Mouse (Mus musculus): ENCODE data around the gene Cdh23. TPM values are rescaled to one million over a fixed set of nuclear protein-coding genes. Genes with fewer than 3 reads are reported as not detected.
"Not testable (repeated sequence)": the region's sequence is repeated elsewhere in the genome, so short reads cannot be mapped to it uniquely, and the experiment has no call there.

The Cdh23 gene
- polyA plus RNA-seq (2016; fragmentation: Nextera tagmentation; extraction: Ambion mirVana): 0.19 and 0.23 TPM in 2 replicates

DNA sequence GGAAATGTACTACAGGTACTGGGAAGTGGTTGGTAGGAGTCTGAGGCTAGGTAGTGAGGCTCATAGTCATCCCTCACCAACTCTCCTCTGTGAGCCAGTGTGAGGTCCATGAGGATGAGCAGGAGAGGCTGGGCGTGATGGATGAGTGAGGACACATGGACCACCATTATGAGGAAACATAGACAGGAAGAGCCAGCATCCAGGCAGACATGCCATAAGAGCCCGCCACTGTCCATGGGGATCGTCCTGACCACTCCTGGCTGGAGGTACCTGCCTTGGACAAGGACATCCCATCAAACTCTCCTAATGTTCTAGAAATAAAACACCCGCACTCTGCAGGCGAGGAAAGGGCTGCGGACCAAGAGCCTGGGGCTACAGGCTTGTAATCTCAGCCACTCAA, at the start of gene Cdh23:
TSS of gene Cdh23 (minus strand) at position 101 of the 400 bp plus-strand sequence.
- Histone ChIP-seq H3K27me3 (replicated peaks) (peaks cover 14% of the 10 kb centered on the region), H3K4me1 (no peaks in the 10 kb centered on the region), H3K36me3 (no peaks in the 10 kb centered on the region), H3K27ac (no peak within 1 kb of the TSS), H3K4me3 (no peak within 1 kb of the TSS), H3K9me3 (replicated peaks) (no peaks in the 10 kb centered on the region), H3K9ac (no peak within 1 kb of the TSS), H3K4me2 (no peak within 1 kb of the TSS)
- 69% methylated on average over 6 of the region's 6 CpGs for WGBS (ENCODE audit: insufficient replicate concordance)
- ATAC-seq: no peak

DNA sequence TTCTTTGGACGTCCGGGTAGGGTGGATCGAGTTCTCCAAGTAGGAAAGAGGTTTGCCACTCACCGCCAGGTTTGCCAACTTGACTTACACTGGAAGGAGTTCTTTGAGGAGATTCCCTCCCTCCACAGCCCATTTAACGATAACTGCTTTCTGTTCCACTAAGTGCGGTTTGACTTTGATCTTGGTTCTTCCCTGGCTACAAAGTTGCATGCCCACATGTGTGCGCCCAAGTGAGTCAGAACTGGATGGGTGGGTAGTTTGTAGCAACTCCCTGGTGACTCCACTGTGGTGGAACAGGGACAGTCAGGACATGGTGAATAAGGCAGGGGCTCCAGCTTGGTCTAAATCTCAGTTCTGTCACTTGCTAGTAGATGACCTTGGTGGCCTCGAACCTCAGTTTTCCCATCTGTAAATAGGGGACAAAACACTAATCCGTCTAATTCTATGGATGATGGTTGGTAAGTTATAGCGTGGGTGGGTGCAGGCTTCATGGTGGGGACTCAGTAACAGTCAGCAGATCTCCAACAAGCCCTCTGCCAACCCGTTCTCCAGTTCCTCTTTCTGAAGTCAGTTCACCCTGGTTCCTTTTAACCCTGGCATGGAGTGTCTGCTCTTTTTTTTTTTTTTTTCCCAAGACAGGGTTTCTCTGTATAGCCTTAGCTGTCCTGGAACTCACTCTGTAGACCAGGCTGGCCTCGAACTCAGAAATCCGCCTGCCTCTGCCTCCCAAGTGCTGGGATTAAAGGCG, 48.4 kb upstream of the Cdh23 start:
- Histone ChIP-seq H3K9me3 (replicated peaks) (no peaks in the 10 kb centered on the region), H3K27me3 (replicated peaks) (no peaks in the 10 kb centered on the region), H3K4me2 (no peak overlapping the region), H3K4me3 (no peak overlapping the region), H3K4me1 (no peaks in the 10 kb centered on the region), H3K9ac (no peak overlapping the region), H3K36me3 (0 out of 2 replicates have a peak, but pooled peaks cover 3% of the 10 kb centered on the region), H3K27ac (no peak overlapping the region)
- no peak for ATAC-seq
- WGBS (ENCODE audit: insufficient replicate concordance): 72% methylated on average over 14 of the region's 14 CpGs

DNA sequence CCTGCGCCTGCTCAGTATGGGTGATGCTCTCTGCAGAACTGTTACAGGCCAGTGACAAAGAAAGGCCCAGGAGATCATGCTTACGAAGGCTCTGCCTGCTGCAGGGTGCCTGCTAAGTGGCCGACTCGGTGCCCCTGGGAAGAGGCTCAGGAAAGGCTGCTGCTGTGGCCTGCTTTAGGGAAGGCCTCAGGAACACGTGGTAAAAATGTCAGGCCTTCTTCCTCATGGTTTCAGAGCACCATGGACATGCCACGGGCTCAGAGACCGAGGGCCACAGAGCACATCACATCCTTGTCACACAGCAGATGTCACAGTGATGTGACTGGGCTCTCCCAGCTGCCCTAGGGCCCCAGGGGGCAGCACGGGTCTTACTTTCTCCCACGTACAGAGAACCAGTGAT, 47.4 kb upstream of the Cdh23 start:
- WGBS (ENCODE audit: insufficient replicate concordance): 57% methylated on average over 9 of the region's 9 CpGs
- H3K27me3 ChIP-seq (replicated peaks): no peaks in the 10 kb centered on the region
- H3K27ac ChIP-seq: no peak overlapping the region
- no peak overlapping the region for H3K9ac ChIP-seq
- H3K36me3 ChIP-seq: 0 out of 2 replicates have a peak, but pooled peaks cover 3% of the 10 kb centered on the region
- no peak overlapping the region for H3K4me2 ChIP-seq
- no peak overlapping the region for H3K4me3 ChIP-seq
- no peak for ATAC-seq
- no peaks in the 10 kb centered on the region for H3K9me3 ChIP-seq (replicated peaks)
- no peaks in the 10 kb centered on the region for H3K4me1 ChIP-seq

DNA sequence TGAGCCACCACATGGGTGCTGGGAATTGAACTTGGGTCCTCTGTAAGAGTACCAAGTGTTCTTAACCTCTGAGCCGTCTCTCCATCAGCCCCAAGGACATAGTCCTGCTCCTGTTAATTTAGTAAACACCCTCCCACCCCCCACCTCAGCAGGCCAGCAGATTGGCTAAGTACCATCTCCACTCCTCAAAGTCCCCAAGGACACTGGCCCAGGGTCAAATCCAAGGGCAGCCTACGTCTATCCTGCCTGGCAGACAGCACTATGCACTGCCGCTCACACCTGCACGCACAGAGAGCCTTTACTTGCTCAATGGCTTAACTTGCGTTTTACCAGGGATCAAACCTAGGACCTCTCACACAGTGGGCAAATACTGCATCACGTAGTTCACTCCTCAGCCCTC, 46.7 kb upstream of the Cdh23 start:
- no peak overlapping the region for H3K27ac ChIP-seq

DNA sequence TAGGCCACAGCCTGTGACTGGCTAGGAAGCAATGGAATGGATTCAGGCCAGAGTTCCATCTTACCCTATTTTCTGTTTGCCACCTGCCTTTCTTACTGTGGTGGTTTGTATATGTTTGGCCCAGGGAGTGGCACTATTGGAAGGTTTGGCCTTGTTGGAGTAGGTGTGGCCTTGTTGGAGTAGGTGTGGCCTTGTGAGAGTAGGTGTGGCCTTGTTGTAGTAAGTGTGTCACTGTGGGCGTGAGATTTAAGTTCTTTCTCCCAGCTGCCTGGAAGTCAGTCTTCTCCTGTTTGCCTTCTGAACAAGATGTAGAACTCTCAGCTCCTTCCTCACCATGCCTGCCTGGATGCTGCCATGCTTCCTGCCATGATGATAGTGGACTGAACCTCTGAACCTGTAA, 46.0 kb upstream of the Cdh23 start:
- not testable (repeated sequence) for ATAC-seq; H3K27ac ChIP-seq; H3K9ac ChIP-seq; H3K4me3 ChIP-seq; H3K9me3 ChIP-seq (replicated peaks); H3K27me3 ChIP-seq (replicated peaks); H3K4me2 ChIP-seq; H3K36me3 ChIP-seq; H3K4me1 ChIP-seq
- WGBS (ENCODE audit: insufficient replicate concordance): 54% methylated on average over 1 of the region's 1 CpGs

More for the DNA sequence above, 46.7 kb upstream of the Cdh23 start:
- 73% methylated on average over 6 of the region's 6 CpGs for WGBS (ENCODE audit: insufficient replicate concordance)
- H3K4me2 ChIP-seq: no peak overlapping the region
- no peaks in the 10 kb centered on the region for H3K27me3 ChIP-seq (replicated peaks)
- H3K9ac ChIP-seq: no peak overlapping the region
- H3K4me3 ChIP-seq: no peak overlapping the region
- no peak for ATAC-seq
- no peaks in the 10 kb centered on the region for H3K9me3 ChIP-seq (replicated peaks)
- H3K4me1 ChIP-seq: no peaks in the 10 kb centered on the region
- H3K36me3 ChIP-seq: 0 out of 2 replicates have a peak, but pooled peaks cover 3% of the 10 kb centered on the region

DNA sequence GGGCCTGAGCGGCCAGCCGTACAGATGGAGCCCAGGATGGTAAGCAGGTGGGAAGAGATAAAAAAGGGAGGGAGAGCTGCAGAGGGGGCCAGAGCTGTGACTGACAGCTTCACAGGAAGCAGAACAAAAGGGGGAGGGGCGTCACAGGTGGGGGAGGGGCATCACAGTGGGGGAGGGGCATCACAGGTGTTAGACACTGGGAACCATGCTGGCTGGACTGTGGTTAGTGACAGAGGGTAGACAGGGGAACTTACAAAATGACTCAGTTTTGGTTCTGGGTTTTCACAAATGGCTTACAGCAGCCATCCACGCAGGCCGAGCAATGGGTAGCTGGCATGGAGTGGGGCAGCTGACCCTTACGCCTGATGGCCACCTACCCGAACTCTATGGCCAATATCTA, 45.1 kb upstream of the Cdh23 start:
- 58% methylated on average over 7 of the region's 7 CpGs for WGBS (ENCODE audit: insufficient replicate concordance)
- H3K27me3 ChIP-seq (replicated peaks): no peaks in the 10 kb centered on the region
- no peak overlapping the region for H3K27ac ChIP-seq

DNA sequence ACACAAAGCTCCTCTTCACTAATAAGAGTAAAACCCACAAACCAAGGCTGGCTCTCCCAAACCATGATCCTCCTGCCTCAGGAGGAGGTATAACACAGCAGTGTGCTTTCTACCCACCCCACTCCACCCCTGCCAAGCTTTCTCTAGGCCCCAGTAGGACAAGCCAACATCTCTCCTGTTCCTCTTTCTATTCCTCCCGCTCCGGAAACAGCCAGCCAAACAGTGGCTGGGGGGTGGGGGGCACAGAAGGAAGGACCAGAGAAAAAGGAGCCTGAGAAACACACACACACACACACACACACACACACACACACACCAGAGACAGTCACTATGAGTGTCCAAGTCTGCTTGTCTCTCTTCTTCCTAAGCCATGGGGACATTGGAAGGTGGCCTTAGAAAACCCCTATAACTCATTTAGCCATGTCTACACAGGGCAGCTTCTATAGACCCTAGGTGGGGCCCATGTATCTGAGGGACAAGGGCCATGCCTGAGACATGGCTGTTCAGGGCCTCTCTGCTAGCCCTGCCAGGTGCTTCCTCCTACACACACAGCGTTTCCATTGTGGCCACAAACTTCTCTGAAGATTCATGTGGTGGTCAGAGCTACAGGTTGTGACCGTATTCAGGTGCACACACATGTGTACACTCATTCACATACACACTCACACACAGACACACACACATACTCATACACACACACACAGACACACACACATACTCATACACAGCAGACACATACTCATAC, 43.5 kb upstream of the Cdh23 start:
- no peak for ATAC-seq
- 48% methylated on average over 4 of the region's 4 CpGs for WGBS (ENCODE audit: insufficient replicate concordance)

More for the DNA sequence above, 45.1 kb upstream of the Cdh23 start:
- ATAC-seq: no peak
- no peaks in the 10 kb centered on the region for H3K9me3 ChIP-seq (replicated peaks)
- H3K4me3 ChIP-seq: no peak overlapping the region
- H3K4me1 ChIP-seq: no peaks in the 10 kb centered on the region
- H3K36me3 ChIP-seq: 0 out of 2 replicates have a peak, but pooled peaks cover 3% of the 10 kb centered on the region
- no peak overlapping the region for H3K4me2 ChIP-seq
- no peak overlapping the region for H3K9ac ChIP-seq

DNA sequence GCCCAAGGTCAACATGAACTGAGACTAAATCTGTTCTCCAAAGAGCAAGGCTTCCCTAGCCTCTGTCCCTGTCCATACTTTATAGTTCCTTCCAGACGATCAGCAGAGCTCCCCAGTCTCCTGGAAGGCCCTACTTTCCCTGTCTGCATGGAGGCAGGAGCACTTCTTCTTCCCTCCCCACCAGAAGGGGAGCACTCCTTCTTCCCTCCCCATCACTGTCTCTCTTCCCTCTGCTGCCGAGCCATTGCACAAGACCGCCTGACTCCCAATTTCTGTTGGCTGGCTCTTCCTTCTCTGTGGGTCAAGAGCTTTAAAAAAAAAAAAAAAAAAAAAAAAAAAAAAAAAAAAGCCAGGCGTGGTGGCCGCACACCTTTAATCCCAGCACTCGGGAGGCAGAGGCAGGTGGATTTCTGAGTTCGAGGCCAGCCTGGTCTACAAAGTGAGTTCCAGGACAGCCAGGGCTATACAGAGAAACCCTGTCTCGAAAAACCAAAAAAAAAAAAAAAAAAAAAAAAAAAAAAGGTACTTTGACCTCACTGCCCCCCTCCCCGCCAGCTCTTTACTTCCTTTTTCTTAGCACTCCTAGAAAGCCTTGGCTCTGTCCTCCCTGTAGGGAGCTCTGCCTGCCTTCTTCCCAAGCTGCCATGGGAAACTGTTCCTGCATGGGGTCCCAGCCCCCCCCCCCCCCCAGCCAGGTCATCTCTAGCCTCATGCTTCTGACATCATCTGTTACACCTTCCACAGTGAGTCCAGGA, 41.8 kb upstream of the Cdh23 start:
- no peaks in the 10 kb centered on the region for H3K9me3 ChIP-seq (replicated peaks)
- no peak overlapping the region for H3K9ac ChIP-seq
- no peak overlapping the region for H3K4me3 ChIP-seq
- no peaks in the 10 kb centered on the region for H3K27me3 ChIP-seq (replicated peaks)
- no peak overlapping the region for H3K27ac ChIP-seq
- no peak overlapping the region for H3K4me2 ChIP-seq
- 48% methylated on average over 8 of the region's 9 CpGs for WGBS (ENCODE audit: insufficient replicate concordance)
- ATAC-seq: no peak
- H3K36me3 ChIP-seq: 0 out of 2 replicates have a peak, but pooled peaks cover 3% of the 10 kb centered on the region
- H3K4me1 ChIP-seq: no peaks in the 10 kb centered on the region

More for the DNA sequence above, 43.5 kb upstream of the Cdh23 start:
- H3K9me3 ChIP-seq (replicated peaks): no peaks in the 10 kb centered on the region
- no peak overlapping the region for H3K4me3 ChIP-seq
- H3K27ac ChIP-seq: no peak overlapping the region
- no peaks in the 10 kb centered on the region for H3K4me1 ChIP-seq
- H3K9ac ChIP-seq: no peak overlapping the region
- H3K27me3 ChIP-seq (replicated peaks): no peaks in the 10 kb centered on the region
- 0 out of 2 replicates have a peak, but pooled peaks cover 3% of the 10 kb centered on the region for H3K36me3 ChIP-seq
- no peak overlapping the region for H3K4me2 ChIP-seq

DNA sequence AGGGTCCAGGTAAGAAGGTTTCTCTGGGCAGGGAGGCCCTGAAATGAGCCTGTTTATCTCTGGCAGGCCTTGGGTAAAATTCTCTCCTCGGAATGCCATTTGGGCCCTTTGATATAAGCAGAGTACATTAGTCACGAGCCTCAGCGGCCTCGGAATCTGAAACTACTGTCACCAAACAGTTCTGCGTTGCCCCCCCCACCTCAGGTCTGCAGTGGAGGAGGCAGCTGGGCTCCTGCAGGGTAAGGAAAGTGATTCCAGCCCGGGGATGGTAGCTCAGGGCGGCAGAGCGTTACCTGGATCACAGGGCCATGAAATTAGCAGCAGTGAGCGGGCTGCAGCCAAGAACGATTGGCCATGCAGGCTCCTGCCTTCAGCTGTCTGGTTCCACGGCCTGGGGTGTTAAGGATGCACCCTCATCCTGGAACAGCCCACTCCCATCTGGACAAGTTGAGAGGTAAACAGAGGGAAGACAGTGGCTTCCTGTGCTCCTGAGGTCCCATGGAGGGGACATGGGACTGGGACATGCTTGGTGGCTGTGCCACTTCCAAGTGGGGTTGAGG, 41.0 kb upstream of the Cdh23 start:
- Histone ChIP-seq H3K27ac (no peak overlapping the region), H3K4me3 (no peak overlapping the region), H3K27me3 (replicated peaks) (no peaks in the 10 kb centered on the region), H3K9ac (no peak overlapping the region), H3K9me3 (replicated peaks) (no peaks in the 10 kb centered on the region), H3K4me2 (no peak overlapping the region), H3K4me1 (no peaks in the 10 kb centered on the region), H3K36me3 (0 out of 2 replicates have a peak, but pooled peaks cover 3% of the 10 kb centered on the region)
- no peak for ATAC-seq
- 71% methylated on average over 11 of the region's 11 CpGs for WGBS (ENCODE audit: insufficient replicate concordance)

DNA sequence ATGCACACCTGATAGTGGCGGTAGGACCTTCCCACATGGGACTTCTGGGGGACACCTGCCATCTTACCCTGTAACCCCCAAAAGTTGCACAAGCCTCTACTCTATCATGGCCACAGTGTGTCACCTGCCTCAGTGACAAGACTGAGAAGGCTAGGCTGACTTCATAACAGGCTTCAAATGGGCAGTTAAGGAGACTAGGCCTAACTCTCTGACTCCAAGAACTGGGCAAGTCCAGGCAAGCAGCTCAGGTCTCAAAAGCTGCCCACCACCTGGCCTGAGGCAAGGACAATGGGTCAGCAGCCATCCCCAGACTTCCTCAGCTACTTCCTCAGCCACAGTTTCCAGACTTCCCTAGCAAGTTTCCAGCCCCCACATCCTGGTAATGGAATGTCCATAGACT, 39.4 kb upstream of the Cdh23 start:
- H3K36me3 ChIP-seq: no peaks in the 10 kb centered on the region

DNA sequence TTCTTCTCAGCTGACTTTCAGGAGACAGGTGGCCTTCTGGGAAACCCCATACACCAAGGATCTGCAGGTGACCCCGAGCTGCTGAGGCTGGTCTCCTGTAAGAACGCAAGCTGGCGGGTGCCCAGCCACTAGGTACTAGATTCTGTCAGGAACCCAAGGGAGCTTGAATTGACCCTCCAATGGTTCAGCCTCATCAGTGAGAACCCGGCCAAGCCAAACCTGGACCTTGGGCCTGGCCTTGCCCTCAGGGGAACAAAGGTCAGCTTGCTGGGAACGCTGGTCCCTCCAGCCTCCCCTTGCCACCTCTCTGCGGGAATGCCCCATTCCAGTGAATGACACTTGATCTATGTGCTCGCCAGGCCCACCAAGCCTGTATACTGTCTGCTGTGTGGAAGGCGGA, 37.2 kb upstream of the Cdh23 start:
- no peaks in the 10 kb centered on the region for H3K9me3 ChIP-seq (replicated peaks)
- H3K9ac ChIP-seq: no peak overlapping the region
- no peak overlapping the region for H3K4me3 ChIP-seq
- ATAC-seq: no peak
- peaks cover 10% of the 10 kb centered on the region; the same call in 1 of the 2 replicates for H3K4me1 ChIP-seq
- H3K27ac ChIP-seq: no peak overlapping the region
- 63% methylated on average over 8 of the region's 8 CpGs for WGBS (ENCODE audit: insufficient replicate concordance)
- H3K4me2 ChIP-seq: no peak overlapping the region
- no peaks in the 10 kb centered on the region for H3K36me3 ChIP-seq
- H3K27me3 ChIP-seq (replicated peaks): no peaks in the 10 kb centered on the region

More for the DNA sequence above, 39.4 kb upstream of the Cdh23 start:
- no peak for ATAC-seq
- H3K9me3 ChIP-seq (replicated peaks): no peaks in the 10 kb centered on the region
- H3K9ac ChIP-seq: no peak overlapping the region
- no peak overlapping the region for H3K27ac ChIP-seq
- no peak overlapping the region for H3K4me2 ChIP-seq
- WGBS (ENCODE audit: insufficient replicate concordance): 90% methylated on average over 1 of the region's 1 CpGs
- no peak overlapping the region for H3K4me3 ChIP-seq
- no peaks in the 10 kb centered on the region for H3K27me3 ChIP-seq (replicated peaks)
- H3K4me1 ChIP-seq: no peaks in the 10 kb centered on the region

All from liver, embryonic 12.5 days (tissue).